Mouse (Mus musculus) lung, postnatal 0 days (tissue): ENCODE data around the gene Serpina6. TPM values are rescaled to one million over a fixed set of nuclear protein-coding genes. Genes with fewer than 3 reads are reported as not detected.
A peak's percentile ranks its signal among the peaks of the same experiment; 100 is the strongest.

Source experiments
- ATAC-seq: fragments of 200-750 bp; cut with Nextera tagmentation; 2 replicates; pipeline ENCODE4 v1.8.0; 2017; ENCODE audit warnings: moderate library complexity
- DNase-seq: peaks from one replicate; pipeline ENCODE4 v3.0.0-alpha.2; 2016; ENCODE audit warnings: low spot score
- H3K27ac ChIP-seq: fragments of 300-500 bp; sonication (generic); 2 replicates; pipeline ENCODE4 v1.5.1; 2014; ENCODE audit warnings: antibody characterized with exemption, mild to moderate bottlenecking, low read length, mixed read lengths
- H3K27me3 ChIP-seq: fragments of 300-500 bp; sonication (generic); replicated peaks from 2 replicates; pipeline ENCODE4 v1.6.1; 2014; ENCODE audit warnings: low read length, mixed read lengths; ENCODE audit not compliant: insufficient read depth
- H3K36me3 ChIP-seq: fragments of 300-500 bp; sonication (generic); 2 replicates; pipeline ENCODE4 v1.6.1; 2014; ENCODE audit warnings: low read length, mixed read lengths; ENCODE audit not compliant: insufficient read depth
- H3K4me1 ChIP-seq: fragments of 300-500 bp; sonication (generic); 2 replicates; pipeline ENCODE4 v1.6.1; 2014; ENCODE audit warnings: antibody characterized with exemption, low read depth, low read length, mixed read lengths; ENCODE audit not compliant: insufficient read depth
- H3K4me2 ChIP-seq: fragments of 300-500 bp; sonication (generic); replicated peaks from 2 replicates; pipeline ENCODE4 v1.6.1; 2014; ENCODE audit warnings: low read depth, mild to moderate bottlenecking, low read length, moderate library complexity, mixed read lengths
- H3K4me3 ChIP-seq: fragments of 300-500 bp; sonication (generic); 2 replicates; pipeline ENCODE4 v1.5.1; 2014; ENCODE audit warnings: low read depth, low read length
- H3K9ac ChIP-seq: fragments of 300-500 bp; sonication (generic); replicated peaks from 2 replicates; pipeline ENCODE4 v1.6.1; 2014; ENCODE audit warnings: low read depth, mild to moderate bottlenecking
- H3K9me3 ChIP-seq: fragments of 300-500 bp; sonication (generic); 2 replicates; pipeline ENCODE4 v1.6.1; 2016; ENCODE audit warnings: low read length, mixed read lengths
- CTCF ChIP-seq: IDR thresholded peaks from 2 replicates; pipeline ENCODE4 v1.5.1; 2016; ENCODE audit warnings: antibody characterized with exemption, mild to moderate bottlenecking
- EP300 ChIP-seq: IDR thresholded peaks from 2 replicates; pipeline ENCODE4 v1.6.1; 2016; ENCODE audit warnings: antibody characterized with exemption, mild to moderate bottlenecking, control low read depth
- WGBS: fragments of 180-500 bp; shearing (Covaris S2); extraction: QIAGEN DNeasy Blood & Tissue Kit; methylation state at CpG from one replicate; pipeline ENCODE4 v1.1.7; 2014; 5-methylcytosine and 5-hydroxymethylcytosine counted together
- polyA plus RNA-seq: library from polyadenylated mRNA; unstranded; fragments of >200 nt; fragmentation: Nextera tagmentation; extraction: Ambion mirVana; gene quantifications from 2 replicates; pipeline ENCODE4 v1.2.1, GENCODE M21; 2015

Gene Serpina6
- polyA plus RNA-seq, 1 experiment from 2014 or later, result not detected

DNA sequence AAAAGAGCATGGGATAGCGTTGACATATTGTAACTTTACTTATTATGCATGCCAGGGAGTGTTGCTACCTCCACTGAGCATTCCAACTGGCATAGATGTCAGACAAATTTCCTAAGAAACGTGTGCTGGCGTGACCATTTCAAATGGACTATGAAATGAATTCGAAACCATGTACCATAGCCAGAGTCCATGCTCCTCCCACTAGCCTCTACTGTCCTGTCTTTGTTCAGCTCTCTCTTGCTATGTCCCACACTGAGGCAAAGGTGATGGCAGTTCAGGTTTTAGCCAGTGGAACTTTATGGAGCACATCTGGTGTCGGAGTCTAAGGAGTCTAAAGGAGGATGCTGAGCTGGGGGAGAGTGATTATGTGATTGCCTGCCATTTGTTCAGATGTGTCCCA, 3.1 kb upstream of the Serpina6 start:
- Histone ChIP-seq H3K4me2 (no peak overlapping the region), H3K27ac (no peak overlapping the region), H3K4me3 (no peak overlapping the region), H3K9me3 (no peaks in the 10 kb centered on the region), H3K9ac (no peak overlapping the region), H3K27me3 (no peaks in the 10 kb centered on the region), H3K4me1 (no peaks in the 10 kb centered on the region), H3K36me3 (no peaks in the 10 kb centered on the region)
- DNase-seq (no peak), ATAC-seq (no peak)
- 83% methylated on average over 5 of the region's 5 CpGs for WGBS
- TF ChIP-seq EP300 (no peak), CTCF (no peak)

DNA sequence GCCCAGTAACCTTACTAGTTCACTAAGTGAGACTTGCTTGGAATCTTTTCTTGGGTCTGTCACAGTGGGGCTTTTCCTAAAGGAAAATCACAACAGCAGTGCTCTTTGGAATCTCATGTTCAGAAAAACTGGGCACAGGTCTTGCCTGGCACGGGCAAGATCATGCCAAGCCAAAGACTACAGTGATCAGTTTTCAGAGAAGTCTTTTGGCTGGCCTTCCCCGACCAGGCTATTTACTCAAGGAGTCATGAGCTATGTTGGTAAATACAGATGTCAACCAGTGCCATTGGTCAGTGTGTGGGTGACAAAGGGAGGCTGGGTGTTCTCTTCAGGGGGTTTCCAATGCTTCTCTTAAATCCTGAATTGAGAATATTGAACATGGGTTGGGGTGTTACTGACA, 2.2 kb upstream of the Serpina6 start:
- Histone ChIP-seq H3K36me3 (no peaks in the 10 kb centered on the region), H3K9ac (no peak overlapping the region), H3K4me2 (no peak overlapping the region), H3K9me3 (no peaks in the 10 kb centered on the region), H3K27me3 (no peaks in the 10 kb centered on the region), H3K4me1 (no peaks in the 10 kb centered on the region), H3K4me3 (no peak overlapping the region), H3K27ac (no peak overlapping the region)
- WGBS, result 66% methylated on average over 2 of the region's 2 CpGs
- no peak for DNase-seq
- TF ChIP-seq EP300, result no peak
- TF ChIP-seq CTCF, result no peak
- ATAC-seq, result no peak

DNA sequence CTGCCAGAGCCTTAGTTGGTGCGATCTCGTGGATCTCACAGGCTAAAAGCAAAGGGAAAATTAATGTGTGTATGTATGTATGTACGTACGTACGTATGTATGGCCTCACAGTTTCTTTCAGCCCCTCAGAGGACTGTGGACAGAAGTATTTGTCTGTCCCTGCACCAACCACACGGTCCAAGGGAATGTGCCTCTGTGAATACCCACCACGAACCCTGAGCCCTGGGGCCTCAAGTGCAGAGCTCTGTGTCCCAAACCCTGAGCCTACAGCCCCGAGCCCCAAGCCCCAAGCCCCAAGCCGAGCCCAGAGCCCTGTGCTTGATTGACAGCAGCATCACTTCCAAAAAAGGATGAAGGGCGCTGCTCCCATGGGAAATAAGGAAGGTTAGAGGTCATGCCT, 979 bp upstream of the Serpina6 start:
- Histone ChIP-seq H3K4me1 (no peaks in the 10 kb centered on the region), H3K4me3 (no peak overlapping the region), H3K4me2 (no peak overlapping the region), H3K27ac (no peak overlapping the region), H3K9me3 (no peaks in the 10 kb centered on the region), H3K36me3 (no peaks in the 10 kb centered on the region), H3K9ac (no peak overlapping the region), H3K27me3 (no peaks in the 10 kb centered on the region)
- ATAC-seq, result no peak
- no peak for DNase-seq
- WGBS, result 70% methylated on average over 10 of the region's 10 CpGs
- TF ChIP-seq CTCF (no peak), EP300 (no peak)

DNA sequence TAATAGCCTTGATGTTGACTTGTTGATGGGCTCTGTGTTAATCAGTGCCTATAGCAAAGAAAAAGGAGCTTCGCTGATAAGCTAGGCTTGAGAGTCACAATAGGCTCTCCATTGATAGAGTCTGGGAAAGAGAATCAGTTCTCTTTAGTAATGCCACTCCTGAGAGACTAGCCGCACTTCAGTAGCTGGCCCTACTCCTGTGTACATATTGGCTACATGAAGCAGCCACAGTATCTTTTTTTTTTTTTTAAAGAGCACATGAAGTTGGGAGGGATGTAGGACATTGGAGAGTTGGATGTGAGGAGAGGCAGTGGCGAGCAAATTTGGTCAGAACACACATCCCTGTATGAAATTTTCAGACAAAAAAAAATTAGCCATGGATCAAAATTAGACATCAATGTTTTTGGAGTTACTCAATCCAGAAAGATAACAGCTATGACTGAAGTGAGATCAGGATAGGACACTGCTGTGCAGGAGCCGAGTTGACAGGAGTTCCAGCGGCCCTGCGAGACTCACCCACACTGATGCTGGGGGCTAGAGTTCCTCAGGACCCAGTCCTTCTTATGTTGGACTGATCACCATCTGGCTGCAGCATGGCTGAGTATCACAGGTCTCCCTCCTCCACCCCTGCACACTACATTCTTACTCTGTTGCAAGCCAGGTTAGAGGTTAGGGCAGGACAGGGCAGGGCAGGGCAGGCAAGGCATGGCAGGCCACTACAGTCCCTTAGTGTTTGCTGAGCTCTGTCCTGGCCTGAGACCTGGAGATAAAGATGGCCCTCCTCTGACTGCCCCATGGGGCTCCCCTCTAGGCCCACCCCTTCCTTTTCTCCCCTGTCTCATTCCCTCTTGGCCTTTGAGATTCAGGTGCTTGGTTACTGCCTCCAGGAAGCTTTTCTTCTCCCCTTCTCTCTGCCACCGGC, 1.6 kb downstream of the Serpina6 start:
- Histone ChIP-seq H3K4me2 (no peak overlapping the region), H3K27ac (no peak overlapping the region), H3K36me3 (no peaks in the 10 kb centered on the region), H3K27me3 (no peaks in the 10 kb centered on the region), H3K9ac (no peak overlapping the region), H3K4me1 (no peaks in the 10 kb centered on the region), H3K4me3 (no peak overlapping the region), H3K9me3 (no peaks in the 10 kb centered on the region)
- peak; percentile 43 for DNase-seq
- TF ChIP-seq EP300, result 0 out of 2 replicates have a peak, but pooled peaks have one; percentile 12
- no peak for TF ChIP-seq CTCF
- 47% methylated on average over 7 of the region's 7 CpGs for WGBS
- ATAC-seq, result peak; percentile 74

DNA sequence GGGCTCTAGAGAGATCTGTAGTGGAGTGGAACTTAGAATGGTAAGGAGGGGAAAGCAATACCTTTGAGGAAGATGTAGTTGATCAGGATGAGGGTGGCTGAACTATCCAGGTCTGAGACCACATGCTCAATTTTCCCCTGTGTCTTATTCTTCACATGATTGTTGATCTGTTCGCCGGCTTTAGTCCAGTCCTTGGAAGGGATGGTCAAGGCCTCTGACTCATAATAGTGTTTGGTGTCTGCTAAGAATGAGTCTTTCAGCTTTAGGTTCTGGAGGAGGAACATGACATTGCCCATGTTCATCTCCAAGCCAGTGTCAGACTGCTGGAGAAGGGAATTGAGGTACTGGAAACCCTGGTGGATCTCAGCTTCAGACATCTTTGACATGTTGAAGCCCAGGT, 3.2 kb downstream of the Serpina6 start:
- Histone ChIP-seq H3K9me3 (no peaks in the 10 kb centered on the region), H3K4me1 (no peaks in the 10 kb centered on the region), H3K36me3 (no peaks in the 10 kb centered on the region), H3K4me2 (no peak overlapping the region), H3K9ac (no peak overlapping the region), H3K4me3 (no peak overlapping the region), H3K27ac (no peak overlapping the region), H3K27me3 (no peaks in the 10 kb centered on the region)
- ATAC-seq, result no peak
- no peak for DNase-seq
- 86% methylated on average over 2 of the region's 2 CpGs for WGBS
- TF ChIP-seq CTCF, result no peak
- TF ChIP-seq EP300, result no peak

DNA sequence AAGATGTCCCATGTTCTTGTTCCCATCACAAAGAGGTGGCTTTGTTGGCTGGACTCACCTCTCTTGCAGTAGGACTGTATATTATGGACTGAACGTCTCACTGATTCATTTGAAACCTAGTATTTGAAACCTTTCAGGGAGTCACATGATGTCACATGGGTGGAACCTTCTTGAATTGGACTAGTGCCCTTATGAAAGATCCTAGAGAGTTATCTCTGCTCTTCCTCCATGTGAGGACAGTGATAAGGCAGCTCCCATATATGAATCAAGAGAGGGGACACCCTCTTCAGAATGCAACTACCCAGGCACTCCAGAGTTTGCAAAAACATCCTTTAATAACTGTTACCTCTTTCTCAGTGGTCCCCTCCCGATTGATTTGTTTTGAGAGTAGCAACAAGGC, 10.7 kb downstream of the Serpina6 start:
- Histone ChIP-seq H3K27ac (no peak overlapping the region), H3K4me3 (no peak overlapping the region), H3K9me3 (no peaks in the 10 kb centered on the region), H3K36me3 (no peaks in the 10 kb centered on the region), H3K4me2 (no peak overlapping the region), H3K4me1 (no peaks in the 10 kb centered on the region), H3K9ac (no peak overlapping the region), H3K27me3 (no peaks in the 10 kb centered on the region)
- WGBS, result 70% methylated on average over 2 of the region's 2 CpGs
- ATAC-seq, result no peak
- no peak for TF ChIP-seq CTCF
- TF ChIP-seq EP300, result no peak
- DNase-seq, result no peak
